Mouse (Mus musculus) midbrain, embryonic 11.5 days (tissue): Measurements from ENCODE around the gene Faf2. TPM values are rescaled to one million over a fixed set of nuclear protein-coding genes. Genes with fewer than 3 reads are reported as not detected.
A peak's percentile ranks its signal among the peaks of the same experiment; 100 is the strongest.

Experiments
- ATAC-seq: fragments of 200-750 bp; cut with Nextera tagmentation; 2 replicates; pipeline ENCODE4 v1.8.0; 2017; ENCODE audit warnings: moderate TSS enrichment, moderate library complexity; ENCODE audit not compliant: low FRiP score
- DNase-seq: peaks from one replicate; pipeline ENCODE4 v3.0.0; 2015; ENCODE audit warnings: low spot score; ENCODE audit errors: missing footprints
- H3K27ac ChIP-seq: fragments of 300-500 bp; sonication (generic); 2 replicates; pipeline ENCODE4 v1.5.1; 2014; ENCODE audit warnings: low read depth, low read length
- H3K27me3 ChIP-seq: fragments of 300-500 bp; sonication (generic); 2 replicates; pipeline ENCODE4 v1.6.1; 2014; ENCODE audit warnings: mild to moderate bottlenecking, low read length, moderate library complexity, mixed read lengths; ENCODE audit not compliant: control insufficient read depth, insufficient read depth
- H3K36me3 ChIP-seq: fragments of 300-500 bp; sonication (generic); 2 replicates; pipeline ENCODE4 v1.6.1; 2014; ENCODE audit warnings: mild to moderate bottlenecking, low read length, moderate library complexity, mixed read lengths; ENCODE audit not compliant: control insufficient read depth, insufficient read depth
- H3K4me1 ChIP-seq: fragments of 300-500 bp; sonication (generic); 2 replicates; pipeline ENCODE4 v1.6.1; 2014; ENCODE audit warnings: low read length; ENCODE audit not compliant: control insufficient read depth, insufficient read depth
- H3K4me2 ChIP-seq: fragments of 300-500 bp; sonication (generic); 2 replicates; pipeline ENCODE4 v1.6.1; 2014; ENCODE audit warnings: mild to moderate bottlenecking, moderate library complexity
- H3K4me3 ChIP-seq: fragments of 300-500 bp; sonication (generic); 2 replicates; pipeline ENCODE4 v1.5.1; 2014; ENCODE audit warnings: low read depth, low read length
- H3K9ac ChIP-seq: fragments of 300-500 bp; sonication (generic); 2 replicates; pipeline ENCODE4 v1.6.1; 2014; ENCODE audit warnings: low read length
- H3K9me3 ChIP-seq: fragments of 300-500 bp; sonication (generic); 2 replicates; pipeline ENCODE4 v1.6.1; 2016; ENCODE audit warnings: low read length; ENCODE audit not compliant: control insufficient read depth
- WGBS: fragments of 180-500 bp; shearing (Covaris S2); extraction: QIAGEN DNeasy Blood & Tissue Kit; methylation state at CpG from one replicate; pipeline ENCODE4 v1.1.7; 2014; 5-methylcytosine and 5-hydroxymethylcytosine counted together
- polyA plus RNA-seq: library from polyadenylated mRNA; unstranded; fragments of >200 nt; fragmentation: Nextera tagmentation; extraction: Ambion mirVana; gene quantifications from 2 replicates; pipeline ENCODE4 v1.2.1, GENCODE M21; 2014

Gene Faf2
- polyA plus RNA-seq, 1 experiment from 2014 or later = 86.9 TPM

DNA sequence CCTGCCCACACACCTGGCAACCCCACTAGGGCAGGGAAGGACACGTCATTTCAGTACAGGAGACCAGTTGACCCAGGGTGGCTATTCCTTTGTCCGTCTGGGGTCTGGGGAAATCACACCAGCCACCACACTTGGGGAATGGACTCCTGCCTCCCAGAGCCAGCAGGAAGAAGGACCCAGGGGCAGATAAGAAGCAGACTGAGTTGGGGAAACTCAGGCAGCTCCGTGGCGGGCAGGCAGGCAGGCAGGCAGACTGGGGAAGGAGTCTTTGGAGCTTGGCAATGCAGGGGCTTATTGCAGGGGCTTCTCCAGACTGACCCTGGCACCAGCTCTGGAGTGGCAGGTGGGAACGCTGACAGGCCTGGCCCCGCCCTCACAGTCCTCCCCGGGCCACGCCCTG is 59.7 kb downstream of the Faf2 start:
- WGBS = 83% methylated on average over 8 of the region's 8 CpGs
- Histone ChIP-seq H3K4me3 (no peak overlapping the region), H3K36me3 (peaks cover 44% of the 10 kb centered on the region), H3K9ac (no peak overlapping the region), H3K9me3 (no peaks in the 10 kb centered on the region), H3K4me1 (peaks cover 17% of the 10 kb centered on the region), H3K27me3 (no peaks in the 10 kb centered on the region), H3K27ac (no peak overlapping the region), H3K4me2 (no peak overlapping the region)
- ATAC-seq (no peak), DNase-seq (no peak)

DNA sequence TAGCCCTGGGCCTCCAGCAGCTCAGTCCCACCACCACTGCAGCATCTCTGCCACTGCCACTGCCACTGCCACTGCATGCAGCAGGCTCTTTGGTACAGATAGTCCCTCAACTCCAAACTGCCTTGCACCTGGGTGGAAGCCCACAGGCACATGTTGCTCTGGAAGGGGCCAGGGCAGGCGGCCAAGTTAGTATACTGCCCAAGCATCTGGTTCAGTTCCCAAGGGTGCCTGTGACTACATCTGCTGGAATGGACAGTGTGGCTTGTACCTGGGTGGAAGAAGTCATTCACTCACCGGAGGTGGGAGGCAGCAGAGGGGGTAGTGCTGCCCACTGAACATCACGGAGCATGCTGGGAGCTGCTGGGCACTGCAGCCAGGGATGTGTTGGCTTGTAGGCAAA is 61.7 kb downstream of the Faf2 start:
- WGBS = 93% methylated on average over 3 of the region's 3 CpGs
- Histone ChIP-seq H3K9me3 (no peaks in the 10 kb centered on the region), H3K4me1 (peaks cover 17% of the 10 kb centered on the region), H3K4me2 (no peak overlapping the region), H3K27ac (no peak overlapping the region), H3K27me3 (no peaks in the 10 kb centered on the region), H3K36me3 (peaks cover 44% of the 10 kb centered on the region), H3K4me3 (no peak overlapping the region), H3K9ac (no peak overlapping the region)
- ATAC-seq (no peak), DNase-seq (peak; percentile 82)

DNA sequence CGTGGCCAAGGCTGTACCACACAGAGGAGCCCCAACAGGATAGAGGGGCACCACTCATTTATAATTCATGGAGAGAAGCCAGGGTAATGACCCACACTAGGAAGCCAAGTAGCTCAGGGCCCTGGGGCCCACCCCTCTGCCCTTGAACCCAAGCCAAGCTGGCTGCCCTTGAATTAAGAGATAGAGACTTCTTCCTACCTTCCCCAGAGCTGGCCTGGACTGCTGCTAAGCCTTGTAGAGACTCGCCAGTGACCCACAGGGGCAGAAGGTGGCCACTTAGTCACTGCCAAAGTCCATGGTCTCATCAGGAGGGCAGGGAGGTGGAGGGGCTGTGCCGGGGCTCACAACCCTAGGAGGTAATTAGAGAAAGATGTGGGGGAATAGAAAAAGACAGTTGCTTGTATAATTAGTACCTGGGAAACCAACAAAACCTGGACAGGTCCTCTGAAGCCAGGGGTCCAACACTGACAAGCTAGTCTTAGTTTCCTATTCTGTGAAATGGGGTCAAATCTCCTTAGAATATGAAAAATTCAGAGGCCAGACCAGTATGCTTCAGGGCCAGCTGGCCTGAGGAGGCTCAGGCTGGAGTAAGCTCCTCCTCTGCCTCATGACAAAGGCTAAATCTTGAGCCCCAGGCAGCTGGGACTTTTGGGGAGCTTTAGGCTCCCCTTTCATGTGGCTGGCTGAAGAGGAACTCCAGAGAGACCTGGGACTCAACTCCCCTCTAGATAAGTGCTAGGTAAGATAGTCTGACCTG is 62.7 kb downstream of the Faf2 start:
- H3K4me2 ChIP-seq = no peak overlapping the region
- H3K4me3 ChIP-seq = no peak overlapping the region
- ATAC-seq = no peak

DNA sequence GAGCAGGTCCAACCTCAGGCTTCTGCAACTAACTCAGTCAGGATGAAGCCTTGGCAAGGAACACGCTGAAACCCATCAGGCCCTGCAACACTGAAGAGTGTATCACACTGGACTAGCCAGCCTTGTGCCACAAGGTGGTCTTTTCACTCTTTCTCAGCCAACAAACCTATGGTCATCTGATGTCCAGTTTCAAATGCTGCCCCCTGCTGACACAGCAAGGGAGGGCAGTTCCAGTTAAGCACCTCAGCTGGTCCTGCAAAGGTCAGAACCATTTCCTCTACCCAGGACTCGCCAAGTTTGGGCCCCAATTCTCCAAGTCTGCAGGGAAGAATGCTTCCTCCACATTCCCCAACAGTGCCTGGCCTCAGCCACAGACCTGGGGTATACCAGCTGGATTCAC is 63.6 kb downstream of the Faf2 start:
- Histone ChIP-seq H3K9me3 (no peaks in the 10 kb centered on the region), H3K27me3 (no peaks in the 10 kb centered on the region), H3K4me3 (peak overlapping the region; percentile 79), H3K4me1 (peaks cover 20% of the 10 kb centered on the region), H3K9ac (peak overlapping the region; percentile 98), H3K4me2 (peak overlapping the region; percentile 92), H3K27ac (no peak overlapping the region), H3K36me3 (peaks cover 38% of the 10 kb centered on the region)
- ATAC-seq = no peak
- DNase-seq = peak; percentile 95
- WGBS = 44% methylated on average over 2 of the region's 2 CpGs

More for the DNA sequence above, 62.7 kb downstream of the Faf2 start:
- Histone ChIP-seq H3K9me3 (no peaks in the 10 kb centered on the region), H3K27me3 (no peaks in the 10 kb centered on the region), H3K27ac (no peak overlapping the region), H3K9ac (no peak overlapping the region; the same call in 1 of the 2 replicates), H3K36me3 (peaks cover 42% of the 10 kb centered on the region), H3K4me1 (peaks cover 20% of the 10 kb centered on the region)
- DNase-seq = peak; percentile 75
- 79% methylated on average over 3 of the region's 3 CpGs for WGBS

DNA sequence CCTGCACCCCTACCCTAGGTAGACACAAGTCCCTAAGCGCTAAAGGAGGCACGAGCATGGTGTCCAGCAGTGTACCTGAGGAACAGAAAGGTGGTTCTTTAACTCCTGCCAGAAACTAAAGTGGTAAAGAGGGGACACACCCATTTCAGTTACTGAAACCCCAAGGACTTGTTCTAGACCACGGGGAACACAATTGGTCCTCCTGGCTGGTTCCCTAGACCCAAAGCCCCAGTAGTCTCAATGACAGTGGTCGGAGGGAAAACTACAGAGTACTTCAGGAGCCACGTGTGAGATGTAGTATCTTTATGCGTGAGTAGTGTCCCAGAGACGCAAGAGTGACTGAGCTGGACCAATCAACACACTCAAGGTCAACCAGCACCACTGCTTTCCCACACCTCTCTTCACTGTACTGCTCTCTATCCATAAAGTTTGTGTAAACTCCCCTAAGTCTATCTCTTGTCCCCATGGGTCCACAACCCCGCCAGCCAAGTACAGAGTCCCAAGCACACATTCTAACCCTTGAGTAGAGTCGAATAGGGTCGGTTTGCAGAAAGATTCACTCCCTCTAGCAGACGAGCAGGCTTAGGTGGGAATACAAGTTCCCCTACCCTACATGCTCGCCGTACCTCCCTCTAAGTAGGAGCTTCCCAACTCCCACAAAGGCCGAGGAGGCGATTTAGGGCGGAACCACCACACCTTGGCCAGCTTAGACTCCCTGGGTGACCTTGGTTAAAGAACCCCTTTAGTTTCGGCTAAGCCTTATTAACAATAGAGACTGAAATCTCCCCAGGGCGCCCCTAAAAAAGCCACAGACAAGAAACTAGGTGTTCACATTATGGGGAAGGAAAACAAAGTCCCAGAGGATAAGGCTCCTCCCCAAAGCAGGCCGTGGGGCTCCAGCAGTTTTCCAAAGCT is 64.8 kb downstream of the Faf2 start:
- Histone ChIP-seq H3K4me1 (peaks cover 20% of the 10 kb centered on the region), H3K36me3 (peaks cover 27% of the 10 kb centered on the region), H3K9ac (peak overlapping the region; percentile 98), H3K9me3 (no peaks in the 10 kb centered on the region), H3K4me2 (peak overlapping the region; percentile 92), H3K4me3 (peak overlapping the region; percentile 79), H3K27me3 (no peaks in the 10 kb centered on the region), H3K27ac (peak overlapping the region; percentile 93)
- WGBS = 9% methylated on average over 19 of the region's 19 CpGs
- DNase-seq (peak; percentile 87), ATAC-seq (no peak)

DNA sequence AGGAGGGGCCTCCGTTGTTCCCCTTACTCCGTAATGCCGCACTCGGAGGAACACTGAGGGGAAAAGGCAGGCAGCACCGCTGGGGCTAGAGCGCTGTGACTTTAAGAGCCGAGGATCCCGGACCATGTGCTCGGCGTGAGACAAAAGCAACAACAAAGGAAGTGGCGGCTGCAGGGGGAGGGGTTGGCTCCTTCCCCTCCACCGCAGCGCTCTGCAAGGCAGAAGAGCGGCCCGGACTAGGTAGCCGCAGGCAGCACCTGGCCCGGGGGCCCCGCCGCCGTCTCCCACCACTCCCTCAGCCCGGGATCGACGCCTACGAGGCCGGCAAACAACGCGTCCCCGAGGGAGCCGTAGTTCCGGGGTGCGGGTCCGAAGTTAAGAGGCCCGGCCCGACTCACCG is 65.5 kb downstream of the Faf2 start:
- ATAC-seq (peak; percentile 70), DNase-seq (peak; percentile 97)
- Histone ChIP-seq H3K36me3 (peaks cover 20% of the 10 kb centered on the region), H3K4me1 (peaks cover 20% of the 10 kb centered on the region), H3K4me2 (peak overlapping the region; percentile 92), H3K9ac (peak overlapping the region; percentile 98), H3K4me3 (peak overlapping the region; percentile 79), H3K27me3 (no peaks in the 10 kb centered on the region), H3K9me3 (no peaks in the 10 kb centered on the region), H3K27ac (peak overlapping the region; percentile 93)
- WGBS = under 1% methylated on average over 35 of the region's 35 CpGs

DNA sequence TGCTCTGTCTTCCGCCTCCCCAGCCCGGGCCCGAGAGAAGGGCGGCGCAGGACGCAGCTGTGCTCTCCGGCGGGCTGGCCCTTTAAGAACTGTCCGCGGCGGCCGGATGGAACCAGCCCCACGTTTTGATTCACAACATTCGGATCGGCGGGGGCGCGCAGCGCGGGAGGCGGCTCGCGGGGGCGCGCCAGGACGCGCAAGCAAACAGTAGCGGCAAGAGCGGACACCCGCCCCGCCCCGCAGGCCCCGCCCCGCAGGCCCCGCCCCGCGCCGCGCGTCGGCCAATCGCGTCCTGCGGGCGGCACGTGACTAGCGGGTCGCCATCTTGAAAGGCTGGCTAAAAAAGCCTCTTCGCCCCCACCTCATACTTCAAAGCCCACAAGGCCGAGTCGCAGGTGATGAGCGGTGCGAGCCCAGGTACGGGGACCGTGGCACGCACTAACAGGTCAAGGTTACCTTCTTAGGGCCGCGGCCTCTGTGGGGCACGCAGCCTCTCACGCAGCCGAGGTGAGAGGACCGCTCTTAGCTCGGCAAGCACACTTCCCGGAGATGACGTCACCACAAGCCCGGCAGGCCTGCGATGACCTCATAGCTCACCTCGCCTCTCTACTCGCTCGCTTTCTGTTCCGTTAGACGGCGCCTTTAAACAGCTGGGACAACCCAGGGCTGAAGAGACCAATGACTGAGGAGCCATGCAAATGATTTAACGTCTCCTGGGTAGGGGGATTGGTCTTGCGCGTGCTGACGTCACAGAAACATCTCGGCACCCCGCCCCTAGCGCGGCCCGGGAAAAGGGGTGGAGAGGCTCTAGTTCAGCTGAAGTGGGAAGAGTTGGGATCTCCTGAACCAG is 66.2 kb downstream of the Faf2 start:
- peaks cover 28% of the 10 kb centered on the region for H3K4me1 ChIP-seq

DNA sequence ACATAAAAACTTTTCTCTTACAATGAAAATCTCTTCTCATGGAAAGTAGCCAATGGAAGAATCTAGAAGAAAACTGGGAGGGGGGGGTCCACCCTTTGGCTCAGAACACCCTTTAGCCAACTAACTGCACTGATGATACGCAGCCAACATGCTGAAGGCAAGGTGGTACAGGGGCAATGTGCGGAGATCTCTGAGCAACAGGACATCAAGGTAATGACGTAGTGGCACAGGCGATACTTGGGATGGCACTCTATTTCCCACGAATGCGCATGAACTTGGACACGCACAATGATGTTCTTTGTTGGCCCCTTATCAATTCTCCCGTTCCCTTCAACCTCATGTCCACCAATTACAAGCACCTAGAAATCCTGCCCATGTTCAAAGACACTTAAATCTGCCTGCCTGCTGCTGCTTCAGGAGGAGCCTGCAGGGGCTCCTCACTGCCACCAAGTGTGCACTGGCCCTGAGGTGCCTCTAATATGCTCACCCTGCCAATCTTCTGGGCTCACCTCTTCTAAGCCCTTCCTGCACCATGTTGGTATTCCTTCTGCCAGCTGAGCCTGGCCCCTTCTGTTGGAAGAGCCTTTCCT is 68.7 kb downstream of the Faf2 start:
- DNase-seq (peak; percentile 23), ATAC-seq (no peak)
- Histone ChIP-seq H3K27me3 (no peaks in the 10 kb centered on the region), H3K4me1 (peaks cover 23% of the 10 kb centered on the region), H3K9me3 (no peaks in the 10 kb centered on the region), H3K4me3 (no peak overlapping the region), H3K4me2 (no peak overlapping the region), H3K36me3 (no peaks in the 10 kb centered on the region), H3K9ac (no peak overlapping the region), H3K27ac (no peak overlapping the region)
- WGBS = 92% methylated on average over 8 of the region's 8 CpGs

More for the DNA sequence above, 66.2 kb downstream of the Faf2 start:
- Histone ChIP-seq H3K27me3 (no peaks in the 10 kb centered on the region), H3K4me3 (peak overlapping the region; percentile 79), H3K9me3 (no peaks in the 10 kb centered on the region), H3K4me2 (peak overlapping the region; percentile 92), H3K27ac (peak overlapping the region; percentile 93), H3K36me3 (peaks cover 13% of the 10 kb centered on the region), H3K9ac (peak overlapping the region; percentile 98)
- DNase-seq (peak; percentile 100), ATAC-seq (peak; percentile 89)
- WGBS = 0% methylated on average over 77 of the region's 82 CpGs
